Mouse (Mus musculus) gastrocnemius, postnatal 14 days (tissue): ENCODE measurements at regions not wholly inside any gene's neighbourhood (a gene's known extent, or its start where the extent isn't known, plus 50 kb on each side); places are given as distances from the start of the nearest gene placed in this dataset.

ENCODE experiments used
- DNase-seq: peaks from one replicate; pipeline ENCODE4 v3.0.0; 2021; ENCODE audit warnings: mixed read lengths
- intact Hi-C: fragments of 180-260 bp; cut with DNase I; formaldehyde crosslinking; loops from one replicate; pipeline ENCODE4 v1.15.1; 2025; ENCODE audit warnings: low total_unique reads

DNA sequence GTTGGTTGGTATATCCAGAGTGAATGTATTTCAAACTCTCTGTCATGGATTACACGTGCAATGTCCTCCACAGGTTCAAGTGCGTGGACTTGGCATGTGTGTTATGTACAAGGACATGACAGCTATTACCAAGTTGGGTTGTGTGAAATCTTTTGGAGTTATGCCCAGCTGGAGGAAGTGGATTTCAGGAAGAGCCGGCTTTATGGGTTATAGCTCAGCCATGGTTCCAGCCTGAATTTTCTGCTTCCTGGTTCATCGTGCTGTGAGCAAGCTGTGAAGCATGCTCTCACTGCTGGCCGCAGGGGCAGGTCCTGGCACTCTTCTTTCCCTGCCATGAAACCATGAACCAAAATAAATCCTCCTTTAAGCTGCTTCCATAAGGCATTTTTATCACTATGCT is 144.6 kb upstream of the Lcorl start:
- DNase-seq, result no peak
- intact Hi-C loops, result no loop called here

DNA sequence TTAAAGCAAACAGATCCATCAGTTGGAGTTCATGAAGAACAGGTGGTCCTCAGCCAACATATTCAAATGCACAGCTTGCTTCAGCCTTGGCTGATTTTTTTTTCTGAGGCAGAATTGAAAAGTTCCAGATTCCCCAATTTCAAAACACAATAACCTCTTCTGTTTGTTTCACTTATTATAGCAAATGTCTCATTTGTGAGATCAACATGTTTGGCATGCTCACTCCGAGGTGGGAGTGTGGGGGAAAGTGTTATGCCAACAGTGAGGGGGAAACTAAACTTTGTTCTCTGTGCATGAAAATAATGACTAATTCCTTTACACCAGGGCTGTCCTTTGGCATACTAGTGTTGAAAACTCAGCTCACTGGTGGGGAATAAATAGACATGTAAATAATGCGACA is 100.4 kb upstream of the Lcorl start:
- intact Hi-C loops, result no loop called here
- no peak for DNase-seq

DNA sequence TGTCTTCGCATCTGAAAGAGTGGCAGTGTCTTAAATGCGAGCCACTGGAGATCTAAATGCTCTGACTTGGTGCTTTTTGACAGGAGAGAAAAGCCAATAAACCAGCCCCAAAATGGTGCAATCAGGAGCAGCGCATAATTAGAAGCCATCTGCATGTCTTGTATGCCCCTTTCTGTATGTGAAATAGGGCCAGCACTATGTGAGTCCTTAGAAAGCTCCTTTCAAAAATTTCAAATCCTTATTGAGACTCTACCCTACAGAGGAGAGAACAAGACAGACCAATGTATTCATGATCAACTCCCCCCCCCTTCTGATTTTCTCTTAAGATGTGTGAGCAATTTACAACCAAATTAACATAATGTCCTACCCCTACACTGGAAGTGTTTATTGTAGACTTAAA is 86.6 kb upstream of the Lcorl start:
- DNase-seq, result no peak
- intact Hi-C loops, result no loop called here

DNA sequence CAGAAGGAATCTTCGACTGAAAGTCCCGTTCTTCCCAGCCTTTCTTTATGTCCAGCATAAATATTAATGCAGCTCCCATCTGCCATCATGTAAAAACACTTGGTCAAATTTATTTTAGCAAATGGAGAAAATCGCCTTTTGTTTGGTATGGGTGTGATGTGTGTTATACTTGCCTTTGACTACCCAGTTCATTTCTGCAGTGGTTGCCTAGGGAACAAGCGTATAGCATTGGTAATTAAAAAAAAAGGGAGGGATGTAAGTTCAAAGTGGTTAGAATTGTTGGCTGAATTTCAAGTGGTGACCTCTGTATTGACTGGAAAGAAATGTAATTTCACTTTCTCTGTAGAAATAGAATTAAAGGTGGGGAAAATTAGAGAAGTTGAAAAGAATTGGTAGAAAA is 75.6 kb upstream of the Lcorl start:
- intact Hi-C loops, result no loop called here
- DNase-seq, result no peak

DNA sequence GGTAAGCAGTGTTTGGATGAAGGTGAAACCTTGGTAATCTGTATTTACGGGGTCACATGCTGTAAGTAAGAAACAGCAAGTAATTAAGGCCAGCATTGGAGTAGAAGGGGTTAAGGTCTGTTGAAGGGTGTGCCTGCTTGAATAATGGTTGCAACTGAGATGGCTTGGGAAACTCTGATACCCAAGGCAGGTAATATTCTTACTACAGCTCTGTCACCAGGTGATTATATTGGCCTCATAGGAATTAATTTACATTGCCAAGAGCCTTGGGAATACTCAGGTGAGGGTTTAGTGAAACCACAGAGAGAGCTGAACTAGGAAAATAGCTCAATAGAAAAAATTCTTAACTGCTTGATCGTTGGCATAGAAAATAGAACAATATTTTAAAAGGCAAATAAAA is 73.8 kb upstream of the Lcorl start:
- no peak for DNase-seq
- intact Hi-C loops, result no loop called here

DNA sequence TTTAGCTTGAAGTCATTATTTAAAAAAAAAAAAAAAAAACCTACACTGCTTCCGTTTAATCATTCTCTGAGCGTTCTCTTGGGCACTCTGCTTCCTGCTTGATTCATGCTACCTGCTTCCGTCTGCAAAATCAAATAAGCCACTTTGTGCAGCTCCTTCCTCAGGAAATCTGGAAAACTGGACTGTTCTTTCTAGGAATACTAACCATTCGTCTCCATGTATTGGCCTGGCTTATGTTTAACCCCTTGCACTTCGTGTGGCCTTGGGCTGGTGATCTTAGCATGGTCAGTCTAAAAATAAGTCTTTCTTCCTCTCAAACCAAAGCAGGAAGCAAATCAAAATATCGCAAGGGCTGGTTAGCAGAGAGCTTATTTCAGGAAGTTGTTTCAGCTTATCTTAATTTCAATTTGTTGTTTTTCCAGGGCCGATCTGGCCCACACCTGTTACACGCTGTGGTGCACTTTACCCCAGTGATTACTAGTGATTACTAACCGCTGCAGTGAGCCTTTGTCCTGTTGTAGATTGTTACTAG is 68.5 kb upstream of the Lcorl start:
- no peak for DNase-seq

DNA sequence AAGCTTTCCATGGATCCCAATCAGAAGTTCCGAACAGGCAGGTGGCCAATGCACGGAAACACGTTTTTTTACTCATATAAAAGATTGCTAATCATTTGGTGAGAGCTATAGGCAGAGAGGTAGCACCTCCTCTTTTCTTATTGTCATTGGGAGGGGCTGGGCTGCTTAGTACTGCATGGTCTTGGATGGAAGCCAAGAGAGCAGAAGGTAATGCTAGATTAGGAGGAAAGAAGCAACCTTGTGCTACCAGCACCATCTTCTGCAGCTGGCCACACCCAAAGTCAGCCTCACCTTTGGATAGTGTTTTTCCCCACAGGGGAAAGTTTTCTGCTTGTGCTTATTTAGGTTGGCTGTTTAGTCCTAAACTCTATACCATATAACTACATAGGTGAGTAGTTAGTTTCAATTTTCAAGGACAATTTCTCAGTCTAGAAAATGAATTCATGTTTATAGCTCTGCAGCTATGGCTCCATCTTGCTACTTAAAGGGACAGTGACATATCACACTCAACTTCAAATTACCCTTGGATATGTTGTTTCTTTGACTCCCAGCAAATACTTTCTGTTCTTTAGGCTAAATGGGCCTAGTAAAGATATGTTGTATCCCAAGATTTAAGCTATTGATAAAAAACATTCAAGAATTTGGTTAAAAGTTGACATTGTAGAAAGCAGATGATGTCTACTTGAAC is 66.6 kb upstream of the Lcorl start:
- DNase-seq, result no peak
- intact Hi-C loops, result no loop called here

More for the DNA sequence above, 68.5 kb upstream of the Lcorl start:
- intact Hi-C loops, result no loop called here
